Mouse (Mus musculus) heart, adult 2 months (tissue): ENCODE data around the gene Inca1.

ENCODE experiments used
- EP300 ChIP-seq: fragments of 200-500 bp; IDR thresholded peaks from 2 replicates; pipeline ENCODE4 v1.6.1; 2011; ENCODE audit warnings: low read depth, low read length, control low read depth; ENCODE audit not compliant: insufficient read depth
- POLR2A ChIP-seq: fragments of 200-500 bp; IDR thresholded peaks from 2 replicates; pipeline ENCODE4 v1.6.1; 2011; ENCODE audit warnings: mild to moderate bottlenecking, low read depth, low read length, control low read depth; ENCODE audit not compliant: insufficient read depth

DNA sequence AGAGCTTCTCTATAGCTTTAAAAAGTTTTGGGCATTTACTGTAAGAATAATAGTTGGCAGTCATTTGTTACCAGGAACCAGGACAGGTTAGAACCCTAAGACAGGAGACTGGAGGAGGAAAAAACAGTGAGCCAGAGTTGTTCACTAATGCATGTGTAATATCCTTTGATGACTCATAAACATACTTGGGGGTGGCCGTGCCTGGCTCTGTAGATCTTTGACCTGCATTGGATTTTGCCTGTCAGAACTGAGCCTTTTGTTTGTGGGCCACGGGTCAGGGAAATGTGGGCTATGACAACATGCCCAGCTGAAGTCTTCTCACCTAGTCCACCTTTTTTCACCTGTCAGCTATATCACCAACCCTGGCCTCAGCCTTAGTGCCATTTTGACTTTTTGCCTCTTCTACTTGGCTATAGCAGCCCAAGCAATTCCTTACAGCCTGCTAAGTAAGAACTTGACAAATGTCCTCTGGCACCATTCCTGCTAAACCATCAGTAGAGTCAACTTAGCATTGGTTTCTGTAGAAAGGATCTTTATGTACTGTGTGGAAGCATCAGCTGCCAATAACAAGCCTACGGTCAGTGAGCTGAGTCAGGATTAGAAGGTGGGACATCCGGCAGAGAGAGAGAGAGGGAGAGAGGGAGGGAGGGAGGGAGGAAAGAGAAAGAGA lies 48.1 kb upstream of the Inca1 start:
- TF ChIP-seq EP300 = no peak
- no peak for TF ChIP-seq POLR2A
